Comparison of ENCODE assay signal across 9 mouse cellular contexts in the genomic region with DNA sequence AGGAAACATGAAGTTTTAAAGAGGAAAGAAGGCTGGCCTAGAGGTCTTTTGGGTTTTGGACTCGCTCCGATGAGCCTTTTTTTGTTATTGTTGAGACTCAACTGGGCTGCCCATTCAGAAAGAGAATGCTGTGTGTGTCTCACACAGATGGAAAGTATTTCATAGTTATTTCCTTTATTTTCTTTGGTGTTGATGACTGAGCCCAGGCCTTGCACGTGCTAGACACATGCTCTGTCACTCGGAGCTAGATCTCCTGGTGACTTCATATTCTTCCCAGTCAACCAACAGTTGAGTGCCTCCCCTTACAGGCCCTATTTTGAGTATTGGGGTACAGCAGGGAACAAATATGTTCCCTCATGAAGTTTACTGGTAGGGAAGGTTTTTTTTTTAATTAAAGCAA. TPM values are rescaled to one million over a fixed set of nuclear protein-coding genes. Genes with fewer than 3 reads are reported as not detected.
DNase-seq lines count a peak whose midpoint lies in the region; ATAC-seq and TF ChIP-seq lines count a peak whose summit lies in the region.
"Had no signal": no experiment of that assay in that cellular context is flagged by ENCODE, and none has a peak within 500 bp of the region (broad histone marks: within the 10 kb centered on the region; RNA-seq: fewer than 3 reads in every experiment).

No protein-coding gene starts in this region.

- no peaks in the 10 kb centered on the region for H3K9me3 ChIP-seq in heart, embryonic 13.5 days
- no peaks in the 10 kb centered on the region for H3K9me3 ChIP-seq in G1E (replicated peaks)
- H3K9me3 ChIP-seq in hindbrain, embryonic 10.5 days, result no peaks in the 10 kb centered on the region
- H3K9me3 ChIP-seq in midbrain, embryonic 10.5 days (replicated peaks), result no peaks in the 10 kb centered on the region

- no peak for TF ChIP-seq CTCF in G1E (IDR thresholded peaks at IDR 0.05; ENCODE audit: low read depth, low read length)
- no peak for TF ChIP-seq CTCF in kidney, adult 2 months (conservative IDR thresholded peaks at IDR 0.05; ENCODE audit: insufficient read depth, insufficient read length, low read depth, low read length)

- no peak overlapping the region for H3K27ac ChIP-seq in heart, embryonic 13.5 days (replicated peaks)
- H3K27ac ChIP-seq in hindbrain, embryonic 10.5 days, result no peak overlapping the region
- H3K27ac ChIP-seq in midbrain, embryonic 10.5 days (replicated peaks), result no peak overlapping the region
- H3K27ac ChIP-seq in kidney, adult 2 months (ENCODE audit: insufficient read depth, low read depth, low read length), result no peak overlapping the region

- no peak for DNase-seq in heart, adult 9 months (ENCODE audit: low spot score in 2 of 2)
- no peak for DNase-seq in G1E (ENCODE audit: low spot score)
- no peak for DNase-seq in hindbrain, embryonic 10.5 days (ENCODE audit: low spot score)
- DNase-seq in midbrain, embryonic 10.5 days (ENCODE audit: low spot score), result no peak
- no peak for DNase-seq in gastrocnemius, postnatal 25 days
- DNase-seq in kidney, adult 2 months, result no peak
- DNase-seq: thymus, postnatal 14 days had no signal

- no peaks in the 10 kb centered on the region for H3K27me3 ChIP-seq in heart, embryonic 13.5 days (replicated peaks)
- H3K27me3 ChIP-seq in G1E (ENCODE audit: insufficient read depth, low read length), result no peaks in the 10 kb centered on the region
- H3K27me3 ChIP-seq in hindbrain, embryonic 10.5 days (ENCODE audit: insufficient read depth, poor library complexity, severe bottlenecking), result no peaks in the 10 kb centered on the region
- no peaks in the 10 kb centered on the region for H3K27me3 ChIP-seq in midbrain, embryonic 10.5 days (ENCODE audit: low read depth, poor library complexity, severe bottlenecking)
- no peaks in the 10 kb centered on the region for H3K27me3 ChIP-seq in kidney, adult 2 months (replicated peaks; ENCODE audit: control insufficient read depth, insufficient read depth, low read length)

- H3K4me3 ChIP-seq in heart, embryonic 13.5 days, result peak overlapping the region; percentile 81
- peak overlapping the region; percentile 81 for H3K4me3 ChIP-seq in G1E (ENCODE audit: low read depth, low read length)
- peak overlapping the region; percentile 91 for H3K4me3 ChIP-seq in hindbrain, embryonic 10.5 days
- H3K4me3 ChIP-seq in midbrain, embryonic 10.5 days, result peak overlapping the region; percentile 92
- no peak overlapping the region; the same call in 1 of the 2 replicates for H3K4me3 ChIP-seq in kidney, adult 2 months (ENCODE audit: insufficient read depth, low read depth, low read length)

- peaks cover 26% of the 10 kb centered on the region for H3K4me1 ChIP-seq in heart, embryonic 13.5 days
- peaks cover 40% of the 10 kb centered on the region for H3K4me1 ChIP-seq in G1E (ENCODE audit: insufficient read depth, low read depth, low read length)
- peaks cover 20% of the 10 kb centered on the region for H3K4me1 ChIP-seq in hindbrain, embryonic 10.5 days (replicated peaks)
- peaks cover 18% of the 10 kb centered on the region for H3K4me1 ChIP-seq in midbrain, embryonic 10.5 days
- peaks cover 5% of the 10 kb centered on the region for H3K4me1 ChIP-seq in kidney, adult 2 months (ENCODE audit: control insufficient read depth, insufficient read depth, low read length)

- TF ChIP-seq POLR2A in kidney, adult 2 months (IDR thresholded peaks at IDR 0.05; ENCODE audit: low read depth, low read length), result no peak

- WGBS in heart, embryonic 13.5 days, result 61% methylated on average over 4 of the region's 4 CpGs
- 71% methylated on average over 4 of the region's 4 CpGs for WGBS in hindbrain, embryonic 10.5 days
- 68% methylated on average over 4 of the region's 4 CpGs for WGBS in midbrain, embryonic 10.5 days
- WGBS in kidney, adult 2 months, result 69% methylated on average over 4 of the region's 4 CpGs

- ATAC-seq in heart, embryonic 13.5 days (ENCODE audit: extremely low read depth, insufficient number of reproducible peaks, low FRiP score, low TSS enrichment), result no peak
- no peak for ATAC-seq in G1E (ENCODE audit: extremely low read depth, insufficient number of reproducible peaks, low FRiP score, poor library complexity, severe bottlenecking)
- no peak for ATAC-seq in erythroid progenitor cell, adult 5-6 weeks (replicated peaks; ENCODE audit: low FRiP score, poor library complexity, severe bottlenecking)

- H3K36me3 ChIP-seq in heart, embryonic 13.5 days, result peaks cover 36% of the 10 kb centered on the region
- H3K36me3 ChIP-seq in G1E (replicated peaks), result peaks cover 44% of the 10 kb centered on the region
- peaks cover 36% of the 10 kb centered on the region for H3K36me3 ChIP-seq in hindbrain, embryonic 10.5 days
- H3K36me3 ChIP-seq in midbrain, embryonic 10.5 days, result peaks cover 39% of the 10 kb centered on the region
- no peaks in the 10 kb centered on the region; the same call in 1 of the 2 replicates for H3K36me3 ChIP-seq in kidney, adult 2 months (ENCODE audit: control insufficient read depth, insufficient read depth, low read length)

- peak overlapping the region; percentile 82 for H3K4me2 ChIP-seq in heart, embryonic 13.5 days

- H3K9ac ChIP-seq in heart, embryonic 13.5 days, result no peak overlapping the region

RNA-seq across cellular contexts. Expression of a gene that starts 1.0 kb away (rescaled TPM):
- 29.2 and 32.8 TPM in 2 replicates for polyA plus RNA-seq in heart, embryonic 13.5 days (2015; fragmentation: Nextera tagmentation; extraction: Ambion mirVana)
- 29.4 and 38.7 TPM in 2 replicates for total RNA-seq in G1E (2014; fragmentation: Nextera tagmentation)
- 32.6 and 36.1 TPM in 2 replicates for total RNA-seq in G1E (2017)
- polyA plus RNA-seq in G1E (2012), result 16.6 and 22.9 TPM in 2 replicates
- 47.5 and 70.2 TPM in 2 replicates for polyA plus RNA-seq in hindbrain, embryonic 10.5 days (2016; fragmentation: Nextera tagmentation; extraction: Ambion mirVana)
- 63.3 and 71.6 TPM in 2 replicates for polyA plus RNA-seq in midbrain, embryonic 10.5 days (2016; fragmentation: Nextera tagmentation; extraction: Ambion mirVana)
- 10 to 100 TPM in 1 of 2 experiments, 1 to 10 TPM in 1; 8.4 to 10.9 TPM for total RNA-seq in gastrocnemius, postnatal 25 days (2021)
- 2.5 and 5.0 TPM in 2 replicates for total RNA-seq in erythroid progenitor cell, adult 5-6 weeks (2015; ENCODE audit: low replicate concordance)
- total RNA-seq in erythroid progenitor cell, adult 5-6 weeks (2017; ENCODE audit: low replicate concordance), result 3.1 and 5.4 TPM in 2 replicates
- 3.2 and 3.8 TPM in 2 replicates for polyA plus RNA-seq in kidney, adult 2 months (2012; rRNA removed)

RNA-seq across cellular contexts. Expression of a gene that starts 47.2 kb away (rescaled TPM):
- polyA plus RNA-seq in heart, embryonic 13.5 days (2015; fragmentation: Nextera tagmentation; extraction: Ambion mirVana), result 34.6 and 47.6 TPM in 2 replicates
- total RNA-seq in G1E (2014; fragmentation: Nextera tagmentation) (96.1 and 115 TPM in 2 replicates), G1E (2017) (80.9 and 91.5 TPM in 2 replicates)
- 10.0 and 12.4 TPM in 2 replicates for polyA plus RNA-seq in G1E (2012)
- polyA plus RNA-seq in hindbrain, embryonic 10.5 days (2016; fragmentation: Nextera tagmentation; extraction: Ambion mirVana), result 49.5 and 54.0 TPM in 2 replicates
- 53.0 and 56.1 TPM in 2 replicates for polyA plus RNA-seq in midbrain, embryonic 10.5 days (2016; fragmentation: Nextera tagmentation; extraction: Ambion mirVana)
- total RNA-seq in gastrocnemius, postnatal 25 days (2021), result 100 to 1,000 TPM in 1 of 2 experiments, 10 to 100 TPM in 1; 96.4 to 101 TPM
- total RNA-seq in erythroid progenitor cell, adult 5-6 weeks (2015; ENCODE audit: low replicate concordance), result 71.7 and 86.5 TPM in 2 replicates
- 70.0 and 99.2 TPM in 2 replicates for total RNA-seq in erythroid progenitor cell, adult 5-6 weeks (2017; ENCODE audit: low replicate concordance)
- polyA plus RNA-seq in kidney, adult 2 months (2012; rRNA removed), result 20.5 and 26.7 TPM in 2 replicates

RNA-seq across cellular contexts. Expression of a gene that starts 59.1 kb away (rescaled TPM):
- polyA plus RNA-seq in heart, embryonic 13.5 days (2015; fragmentation: Nextera tagmentation; extraction: Ambion mirVana), result 3.3 and 3.5 TPM in 2 replicates
- total RNA-seq in G1E (2014; fragmentation: Nextera tagmentation) (19.6 and 28.1 TPM in 2 replicates), G1E (2017) (3.0 and 4.6 TPM in 2 replicates)
- polyA plus RNA-seq in G1E (2012), result 117 and 145 TPM in 2 replicates
- polyA plus RNA-seq in hindbrain, embryonic 10.5 days (2016; fragmentation: Nextera tagmentation; extraction: Ambion mirVana), result 5.4 and 7.4 TPM in 2 replicates
- polyA plus RNA-seq in midbrain, embryonic 10.5 days (2016; fragmentation: Nextera tagmentation; extraction: Ambion mirVana), result 4.2 and 5.5 TPM in 2 replicates
- total RNA-seq in gastrocnemius, postnatal 25 days (2021), result 1 to 10 TPM; 5.3 to 5.6 TPM
- 3.8 and 5.4 TPM in 2 replicates for total RNA-seq in erythroid progenitor cell, adult 5-6 weeks (2015; ENCODE audit: low replicate concordance)
- 1.4 and 3.5 TPM in 2 replicates for total RNA-seq in erythroid progenitor cell, adult 5-6 weeks (2017; ENCODE audit: low replicate concordance)
- polyA plus RNA-seq in kidney, adult 2 months (2012; rRNA removed), result 12.8 and 13.9 TPM in 2 replicates
